Mouse (Mus musculus): ENCODE measurements at regions not wholly inside any gene's neighbourhood (a gene's known extent, or its start where the extent isn't known, plus 50 kb on each side); places are given as distances from the start of the nearest gene placed in this dataset.

- intact Hi-C loops (cut with DNase I) = no loop called here
- H3K27ac ChIP-seq = no peak overlapping the region
- DNase-seq (ENCODE audit: extremely low spot score in 1 of 2, low spot score in 2 of 2) = no peak
- no peak for TF ChIP-seq CTCF (IDR thresholded peaks at IDR 0.05)
- H3K4me3 ChIP-seq = no peak overlapping the region
Measured at GRCm38 (mm10) chr6:133170548-133170947, 65.8 kb downstream of the Smim10l1 start.

GRCm38 (mm10) chr6:133171286-133171685 lies 66.6 kb downstream of the Smim10l1 start:
- Histone ChIP-seq H3K4me3 (no peak overlapping the region), H3K27ac (no peak overlapping the region)
- DNase-seq (ENCODE audit: extremely low spot score in 1 of 2, low spot score in 2 of 2) = no peak
- peak; percentile 38 for TF ChIP-seq CTCF (IDR thresholded peaks at IDR 0.05)
- intact Hi-C loops (cut with DNase I) = no loop called here

- DNase-seq (ENCODE audit: extremely low spot score in 1 of 2, low spot score in 2 of 2) = peak; percentile 11 to 46
- intact Hi-C loops (cut with DNase I) = loop anchor here (5.0 kb wide), 2 partner anchors 559 to 1694 kb away; no protein-coding TSS in a partner anchor
- Histone ChIP-seq H3K4me3 (no peak overlapping the region), H3K27ac (no peak overlapping the region)
- TF ChIP-seq CTCF (IDR thresholded peaks at IDR 0.05) = peak; percentile 79
Measured at GRCm38 (mm10) chr6:133206173-133206572, 85.8 kb upstream of the 5530400C23Rik start.

Small RNAs in the stretch of these regions (microRNA-seq; reads per million reads assigned to microRNA genes)
- gene Gm23403 (0 reads per million in 2 experiments), gene Gm25019 (0 reads per million in 2 experiments)

Data from left cerebral cortex, adult 2 months (tissue).